Mouse (Mus musculus) central nervous system, embryonic 18 days (tissue): ENCODE measurements around the gene Gp1bb. TPM values are rescaled to one million over a fixed set of nuclear protein-coding genes. Genes with fewer than 3 reads are reported as not detected.

Experiments used
- polyA plus RNA-seq: library from polyadenylated mRNA; depleted of rRNA; stranded (reverse); fragments of >200 nt; gene quantifications from 2 replicates; pipeline ENCODE4 v1.2.3, GENCODE M21; 2012; rRNA removed

Gp1bb gene
- 12.9 and 13.7 TPM in 2 replicates for polyA plus RNA-seq

DNA sequence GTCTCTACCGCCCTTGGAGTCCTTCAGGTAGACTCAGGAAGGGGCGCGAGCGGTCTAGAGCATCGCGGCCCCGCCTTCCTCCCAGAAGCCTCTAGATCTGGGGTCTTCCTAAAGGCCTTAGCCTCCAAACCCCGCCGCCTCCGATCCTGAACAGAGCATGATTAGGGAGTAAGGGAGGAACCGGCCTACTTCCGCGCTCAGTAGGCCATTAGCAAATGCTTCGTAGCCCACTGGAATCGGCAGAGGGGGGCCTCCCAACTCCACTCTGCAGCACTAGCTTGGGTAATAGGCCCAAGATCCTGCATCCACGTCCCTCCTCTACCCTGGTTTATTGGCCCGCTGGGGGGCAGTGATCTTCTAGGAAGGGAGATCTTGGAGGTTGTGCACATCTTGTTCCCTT, at the start of gene Gp1bb:
Gene Gp1bb, minus strand, starts transcription at position 385 of the 400 bp plus-strand sequence.

DNA sequence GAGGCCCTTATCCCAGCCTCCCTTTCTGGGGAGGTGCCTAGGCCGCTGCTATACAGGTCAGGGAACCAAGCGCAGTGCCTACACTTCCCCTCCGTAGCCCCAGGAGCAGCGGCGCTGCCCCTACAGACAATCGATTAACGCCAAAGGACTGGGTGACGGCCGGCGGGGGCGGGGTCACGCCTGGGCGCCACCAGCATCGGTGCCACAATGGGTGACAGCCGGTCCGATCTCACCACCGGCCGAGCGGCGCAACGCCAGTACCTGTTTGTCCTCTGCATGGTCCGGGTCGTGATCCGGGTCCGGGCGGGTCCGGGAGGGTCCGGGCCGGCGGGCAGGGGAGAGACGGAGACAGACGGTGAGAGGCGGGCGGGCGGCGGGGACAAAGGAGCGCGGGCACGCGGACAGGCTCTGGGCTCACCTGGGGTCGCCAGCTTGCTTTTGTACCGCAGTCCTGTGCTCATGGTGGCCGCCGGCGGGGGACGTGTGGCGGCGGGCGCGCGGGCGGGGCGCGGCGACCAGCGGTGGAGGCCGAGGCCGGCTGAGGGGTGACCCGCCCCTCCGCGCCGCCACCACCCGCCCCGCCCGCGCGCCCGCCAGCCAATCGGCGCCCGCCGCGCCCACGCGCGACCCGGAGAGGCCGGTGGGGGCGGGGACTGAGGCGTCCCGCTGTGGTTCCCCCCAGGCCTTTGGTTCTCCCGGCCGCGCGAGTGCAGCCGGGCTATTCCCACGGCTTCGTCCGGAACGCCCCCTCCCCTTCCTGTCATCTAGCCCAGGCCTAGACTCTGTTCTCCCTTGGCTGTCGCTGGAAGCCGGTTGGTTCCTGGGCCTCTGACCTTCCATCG, 7.4 kb upstream of the Gp1bb start, which contains the start of gene Sept5:
Gene Sept5, minus strand, starts transcription at position 565 of the 842 bp plus-strand sequence.

DNA sequence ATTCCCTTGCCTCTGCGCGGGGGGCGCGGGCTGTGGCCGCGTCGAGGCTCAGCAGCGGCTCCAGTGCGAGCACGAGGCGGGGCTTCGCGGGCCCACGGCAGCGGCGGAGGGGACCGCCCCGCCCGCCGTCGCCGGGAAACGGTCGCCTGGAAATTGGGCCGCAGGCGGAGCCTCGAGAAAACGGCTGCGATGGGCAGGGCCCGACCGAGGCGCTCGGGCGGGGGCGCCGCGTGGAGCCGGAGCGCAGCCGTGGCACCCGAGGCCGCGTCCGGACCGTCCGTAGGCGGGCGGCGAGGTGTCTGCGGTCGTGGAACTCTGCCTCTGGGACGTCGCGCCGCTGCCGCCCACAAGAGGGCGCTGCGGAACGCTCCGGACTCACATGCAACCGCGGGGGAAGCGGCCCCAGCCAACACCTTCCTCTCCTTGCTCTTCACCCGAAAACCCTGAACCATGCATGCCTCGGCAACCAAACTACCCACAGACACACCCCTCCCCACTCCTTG, 4.2 kb upstream of the Gp1bb start, which contains the start of gene Gm49601:
Gene Gm49601, minus strand, starts transcription at position 52 of the 503 bp plus-strand sequence.

DNA sequence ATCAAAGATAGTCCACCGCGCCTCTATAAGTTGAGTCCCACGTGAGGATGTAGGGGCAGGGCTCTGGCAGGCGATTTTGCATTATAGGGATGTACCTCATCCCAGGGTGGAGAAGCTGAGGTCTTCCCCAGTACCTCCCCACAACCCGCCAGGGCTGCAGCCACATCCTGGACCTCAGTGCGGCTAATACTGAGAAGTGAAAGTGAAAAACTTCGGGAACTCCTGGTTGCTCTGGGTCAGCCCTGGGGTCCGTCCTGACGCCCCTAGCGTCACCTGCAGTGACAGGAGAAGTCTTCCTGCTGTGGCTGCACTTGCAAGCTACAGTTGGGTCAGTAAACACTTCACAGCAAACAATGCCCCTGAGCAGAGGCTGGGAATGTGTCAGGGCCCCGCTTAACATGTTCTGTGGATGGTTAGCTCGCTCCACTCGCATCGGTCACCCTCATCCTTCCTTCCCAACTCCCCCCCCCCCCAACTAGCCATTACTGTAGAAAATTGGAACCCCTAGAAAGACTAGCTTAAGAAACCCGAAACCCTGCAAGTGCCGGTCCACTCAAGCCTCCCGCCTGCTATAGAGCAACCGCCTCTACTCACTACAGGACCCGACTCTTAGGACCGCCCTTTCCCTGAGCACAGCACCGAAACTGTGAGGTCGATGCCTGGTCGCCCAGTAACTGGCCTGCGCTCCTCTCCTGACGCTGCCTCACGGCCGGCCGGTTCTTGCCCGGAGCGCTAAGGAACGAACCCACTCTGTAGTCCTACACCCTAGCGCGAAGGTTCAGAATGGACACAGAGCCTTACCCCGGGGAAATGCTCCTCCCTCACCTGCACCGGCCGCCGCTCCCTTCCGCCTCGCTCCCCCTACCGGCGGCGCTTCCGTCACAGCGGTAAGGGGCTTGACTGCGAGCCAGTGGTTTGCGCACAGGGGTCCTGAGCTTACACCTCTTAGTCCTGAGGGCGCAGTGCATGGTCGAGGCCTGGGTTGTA, 32.1 kb downstream of the Gp1bb start, which contains the start of gene Tbx1:
Gene Tbx1, minus strand, starts transcription at position 868 of the 987 bp plus-strand sequence.

Other genes with a start within 250 kb of the Gp1bb start
- 26.0 and 26.7 TPM in 2 replicates for gene Txnrd2, start 196.0 kb downstream of the Gp1bb start, polyA plus RNA-seq
- gene Comt, start 195.6 kb downstream of the Gp1bb start, polyA plus RNA-seq = 80.7 and 90.6 TPM in 2 replicates
- 13.3 and 14.6 TPM in 2 replicates for gene Gnb1l, start 123.7 kb downstream of the Gp1bb start, polyA plus RNA-seq
- gene Rtl10, start 123.5 kb downstream of the Gp1bb start, polyA plus RNA-seq = 9.4 and 9.8 TPM in 2 replicates
- 0.76 and 0.82 TPM in 2 replicates for gene Tbx1, start 31.7 kb downstream of the Gp1bb start, polyA plus RNA-seq
- 109 and 129 TPM in 2 replicates for gene Gm49601, start 4.0 kb upstream of the Gp1bb start, polyA plus RNA-seq
- 365 and 427 TPM in 2 replicates for gene Sept5, start 7.6 kb upstream of the Gp1bb start, polyA plus RNA-seq
- 133 and 134 TPM in 2 replicates for gene Cldn5, start 154.4 kb upstream of the Gp1bb start, polyA plus RNA-seq
- gene Ufd1, start 189.4 kb upstream of the Gp1bb start, polyA plus RNA-seq = 72.1 and 74.8 TPM in 2 replicates
- gene Cdc45, start 189.6 kb upstream of the Gp1bb start, polyA plus RNA-seq = 10.9 and 11.5 TPM in 2 replicates
- 39.7 and 43.1 TPM in 2 replicates for gene 2510002D24Rik, start 214.2 kb upstream of the Gp1bb start, polyA plus RNA-seq
- gene Gm28539, start 214.2 kb upstream of the Gp1bb start, polyA plus RNA-seq = 0.69 TPM in 1 of 2 replicates, not detected in the other